Mouse (Mus musculus): Measurements from ENCODE around the gene Xlr5a. TPM values are rescaled to one million over a fixed set of nuclear protein-coding genes. Genes with fewer than 3 reads are reported as not detected.
"Not testable (repeated sequence)": the region's sequence is repeated elsewhere in the genome, so short reads cannot be mapped to it uniquely, and the experiment has no call there.

The Xlr5a gene
- total RNA-seq (2021): not detected
- long read RNA-seq, experiment 1: 0 reads
- long read RNA-seq, experiment 2, partial matches to known transcripts: 0 of 1 reads
- long read RNA-seq, experiment 2, other reads (novel, unspliced or antisense): 1 of 1 reads

GRCm38 (mm10) chrX:73292876-73293275 is at the start of gene Xlr5a, which contains the start of gene Xlr5c:
Xlr5a (minus strand) TSS chrX:73292976.
Xlr5c (minus strand) TSS chrX:73292976.
- intact Hi-C loops (cut with DNase I); DNase-seq: not testable (repeated sequence)

- intact Hi-C loops (cut with DNase I): no loop called here
- DNase-seq: peak; percentile 56 to 68
These were observed 49.7 kb upstream of the Xlr5a start, which contains the start of gene Zfp275 for GRCm38 (mm10) chrX:73342483-73342895. Zfp275 (plus strand) TSS chrX:73342621.

- intact Hi-C loops (cut with DNase I): no loop called here
- no peak for DNase-seq
These were observed 49.3 kb upstream of the Xlr5a start for GRCm38 (mm10) chrX:73342068-73342467.

- intact Hi-C loops (cut with DNase I): no loop called here
- no peak for DNase-seq
These were observed 48.7 kb upstream of the Xlr5a start for GRCm38 (mm10) chrX:73341473-73341872.

GRCm38 (mm10) chrX:73336740-73337139 is 44.0 kb upstream of the Xlr5a start, which contains the start of gene Gm45015:
Gm45015 (minus strand) TSS chrX:73336840.
- no peak for DNase-seq
- intact Hi-C loops (cut with DNase I): no loop called here

GRCm38 (mm10) chrX:73333548-73333947 is 40.8 kb upstream of the Xlr5a start:
- intact Hi-C loops (cut with DNase I): no loop called here
- no peak for DNase-seq

GRCm38 (mm10) chrX:73327215-73327614 is 34.4 kb upstream of the Xlr5a start:
- no peak for DNase-seq
- intact Hi-C loops (cut with DNase I): no loop called here

GRCm38 (mm10) chrX:73321029-73321428 is 28.3 kb upstream of the Xlr5a start:
- no peak for DNase-seq
- intact Hi-C loops (cut with DNase I): no loop called here

GRCm38 (mm10) chrX:73312522-73312921 is 19.7 kb upstream of the Xlr5a start:
- no peak for DNase-seq
- intact Hi-C loops (cut with DNase I): loop anchor here (5.0 kb wide), 1 partner anchor 115 kb away; no protein-coding TSS in a partner anchor

- DNase-seq; intact Hi-C loops (cut with DNase I): not testable (repeated sequence)
These were observed 3.0 kb upstream of the Xlr5a start for GRCm38 (mm10) chrX:73295745-73296144.

- DNase-seq; intact Hi-C loops (cut with DNase I): not testable (repeated sequence)
These were observed 27.5 kb downstream of the Xlr5a start, which contains the start of gene Xlr3c for GRCm38 (mm10) chrX:73265270-73265669. Xlr3c (minus strand) TSS chrX:73265390.

- intact Hi-C loops (cut with DNase I); DNase-seq: not testable (repeated sequence)
These were observed 30.3 kb downstream of the Xlr5a start for GRCm38 (mm10) chrX:73262428-73262827.

- intact Hi-C loops (cut with DNase I); DNase-seq: not testable (repeated sequence)
These were observed 49.9 kb downstream of the Xlr5a start, which contains the start of gene Xlr4c for GRCm38 (mm10) chrX:73242821-73243325. Xlr4c (minus strand) TSS chrX:73243130.

- DNase-seq: no peak
- intact Hi-C loops (cut with DNase I): no loop called here
These were observed 63.5 kb downstream of the Xlr5a start for GRCm38 (mm10) chrX:73229288-73229687.

GRCm38 (mm10) chrX:73228606-73229214 is 64.1 kb downstream of the Xlr5a start:
- peak; percentile 4 to 37 for DNase-seq

GRCm38 (mm10) chrX:73227914-73228605 is 64.7 kb downstream of the Xlr5a start, which contains the start of gene F8a:
F8a (plus strand) TSS chrX:73228291.
- intact Hi-C loops (cut with DNase I): no loop called here
- DNase-seq: peak; percentile 64 to 65

More at GRCm38 (mm10) chrX:73228606-73229214, 64.1 kb downstream of the Xlr5a start:
- intact Hi-C loops (cut with DNase I): no loop called here

- intact Hi-C loops (cut with DNase I): no loop called here
- no peak for DNase-seq
These were observed 67.4 kb downstream of the Xlr5a start for GRCm38 (mm10) chrX:73225365-73225764.

GRCm38 (mm10) chrX:73213819-73214564 is 78.8 kb downstream of the Xlr5a start, which contains the start of gene Xlr4b:
Xlr4b (plus strand) TSS chrX:73214333.
- DNase-seq; intact Hi-C loops (cut with DNase I): not testable (repeated sequence)

GRCm38 (mm10) chrX:73191934-73192333 is 100.8 kb downstream of the Xlr5a start, which contains the start of gene Xlr3b:
Xlr3b (plus strand) TSS chrX:73192207.
- intact Hi-C loops (cut with DNase I); DNase-seq: not testable (repeated sequence)

GRCm38 (mm10) chrX:73176889-73177288 is 115.9 kb downstream of the Xlr5a start, which contains the start of gene Spin2d:
Spin2d (minus strand) TSS chrX:73176989.
- DNase-seq; intact Hi-C loops (cut with DNase I): not testable (repeated sequence)
